Mouse (Mus musculus): ENCODE results near the gene Emilin2.

The Emilin2 gene

DNA sequence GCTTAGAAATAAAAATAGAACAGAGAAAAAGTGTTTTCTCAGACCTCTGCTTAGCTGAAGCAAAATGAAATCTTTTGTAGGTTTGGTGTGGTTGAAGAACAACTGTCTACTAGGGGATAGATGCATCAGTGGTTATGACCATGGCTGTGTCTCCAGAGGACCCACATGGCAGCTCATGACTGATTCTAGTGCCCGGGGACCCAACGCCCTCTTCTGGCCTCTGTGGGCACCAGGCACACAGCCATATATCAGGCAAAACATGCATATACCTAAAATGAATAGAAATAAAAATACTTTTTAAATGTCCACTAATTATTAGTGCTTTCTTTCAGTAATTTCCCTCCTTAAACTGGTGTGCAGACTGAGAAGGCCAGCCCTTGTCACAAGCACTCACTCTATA, 79.8 kb downstream of the Emilin2 start:
- no peak for DNase-seq (ENCODE audit: low spot score in 2 of 2)

DNA sequence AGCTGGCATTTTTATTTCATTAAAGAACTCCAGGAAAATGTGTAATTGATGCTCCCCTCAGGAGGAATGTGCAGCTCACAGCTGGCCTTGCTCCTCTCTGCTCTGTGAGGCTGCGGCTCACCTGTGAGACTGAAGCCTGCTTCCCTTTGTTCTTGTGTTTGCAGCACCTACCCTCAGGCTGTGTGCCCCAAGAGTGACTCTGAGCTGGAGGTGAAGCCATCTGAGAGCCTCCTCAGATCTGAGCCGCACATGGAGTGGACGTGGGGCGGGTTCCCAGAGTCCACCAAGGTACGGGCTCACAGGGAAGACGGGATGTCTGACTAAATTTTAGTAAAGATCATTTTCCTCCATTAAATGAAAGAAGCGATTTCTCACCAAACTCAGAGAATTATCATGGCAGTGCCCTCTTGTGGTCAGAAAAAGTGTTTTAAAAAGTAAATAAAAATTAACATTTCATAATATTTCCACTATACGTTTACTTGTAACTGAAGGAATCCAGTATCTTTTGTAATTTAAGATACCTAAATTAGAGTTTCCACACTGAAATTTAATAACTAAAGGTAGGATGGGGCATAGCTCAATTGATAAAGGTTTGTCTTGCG, 81.6 kb downstream of the Emilin2 start:
- DNase-seq (ENCODE audit: low spot score in 2 of 2) = no peak

DNA sequence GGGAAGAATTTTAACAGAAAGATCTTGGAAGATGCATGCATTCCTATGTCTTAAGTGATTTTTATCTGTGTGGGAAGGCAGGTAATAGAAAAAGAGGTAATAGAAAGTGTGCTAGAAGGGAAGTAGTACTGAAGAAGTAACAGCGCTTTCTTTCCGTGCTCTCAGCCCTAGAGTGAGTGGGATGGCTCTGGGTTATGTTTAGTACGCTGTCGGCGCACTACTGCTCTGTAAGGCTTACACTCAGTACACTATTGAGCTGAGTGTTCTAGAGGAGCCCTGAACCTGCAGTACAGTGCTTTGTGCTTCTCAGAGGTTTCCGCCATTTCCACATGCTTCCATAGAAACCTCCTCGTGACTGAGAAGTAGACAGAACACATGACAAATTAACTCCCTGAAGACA, 83.1 kb downstream of the Emilin2 start:
- no peak for DNase-seq (ENCODE audit: low spot score in 2 of 2)

DNA sequence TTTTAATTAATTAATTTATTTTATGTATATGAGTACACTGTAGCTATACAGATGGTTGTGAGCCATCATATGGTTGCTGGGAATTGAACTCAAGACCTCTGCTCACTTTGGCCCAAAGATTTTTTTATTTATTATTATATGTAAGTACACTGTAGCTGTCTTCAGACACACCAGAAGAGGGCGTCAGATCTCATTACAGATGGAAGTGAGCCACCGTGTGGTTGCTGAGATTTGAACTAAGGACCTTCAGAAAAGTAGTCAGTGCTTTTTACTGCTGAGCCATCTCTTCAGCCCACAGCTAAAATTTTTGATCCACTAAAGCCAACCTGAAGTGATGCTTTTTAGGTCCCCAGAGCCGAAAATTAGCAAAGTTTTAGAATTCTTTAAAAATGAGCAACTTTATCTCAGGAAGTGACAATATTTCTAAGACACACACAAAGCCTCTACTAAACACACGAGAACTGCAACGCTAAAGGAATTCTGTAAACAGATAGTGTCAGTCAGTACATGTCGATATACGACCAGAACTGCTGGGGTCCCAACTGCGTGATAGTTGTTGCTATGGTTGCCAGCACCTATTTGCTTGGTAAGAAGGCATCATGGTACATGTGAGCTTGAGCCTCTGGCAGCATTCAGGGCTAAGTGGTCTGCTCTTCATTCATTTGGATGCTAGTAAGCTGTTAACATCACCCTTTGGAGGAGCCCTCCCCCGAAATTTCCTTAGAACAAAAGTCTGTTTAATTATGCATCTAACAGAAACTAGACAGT, 84.5 kb downstream of the Emilin2 start:
- no peak for DNase-seq (ENCODE audit: low spot score in 2 of 2)

DNA sequence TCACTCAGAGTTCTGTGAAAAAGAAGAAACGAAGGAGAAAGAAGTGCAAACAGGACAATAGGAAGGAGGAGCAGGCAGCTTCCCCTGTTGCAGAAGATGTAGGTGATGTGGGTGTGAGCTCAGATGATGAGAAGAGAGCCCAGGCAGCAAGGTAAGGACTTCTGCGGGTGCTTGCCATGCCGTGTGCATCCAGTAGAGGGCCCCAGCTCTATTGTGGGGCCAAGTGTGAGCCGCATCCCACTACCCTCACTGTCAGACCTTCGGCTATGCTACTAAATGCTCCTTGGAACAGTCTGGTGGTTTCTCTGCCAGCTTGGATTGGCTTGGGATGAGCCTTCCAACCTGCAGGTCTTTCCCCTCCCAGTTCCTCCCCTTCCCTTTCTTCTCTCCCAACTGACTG, 86.7 kb downstream of the Emilin2 start:
- DNase-seq (ENCODE audit: low spot score in 2 of 2) = peak in 1 of 2 experiments; percentile 40

DNA sequence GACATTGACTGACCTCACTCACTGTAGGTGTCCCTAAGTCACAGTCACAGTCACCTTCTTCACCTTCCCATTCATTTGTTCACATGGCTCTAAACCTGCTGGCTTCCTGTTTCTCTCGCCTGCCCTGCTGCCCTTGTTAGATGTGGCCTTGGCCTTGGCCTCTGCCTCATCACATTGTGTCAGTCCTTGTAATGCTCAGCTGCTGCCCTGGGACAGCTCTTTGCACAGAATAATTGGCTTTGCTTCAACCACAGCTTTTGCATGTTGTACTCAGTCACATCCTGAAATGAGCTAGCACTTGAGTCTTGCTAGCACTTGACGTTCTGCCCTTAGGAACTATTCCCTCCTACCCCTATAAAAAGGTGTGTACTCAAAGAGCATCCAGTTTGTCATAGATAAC, 87.3 kb downstream of the Emilin2 start:
- DNase-seq (ENCODE audit: low spot score in 2 of 2) = no peak

DNA sequence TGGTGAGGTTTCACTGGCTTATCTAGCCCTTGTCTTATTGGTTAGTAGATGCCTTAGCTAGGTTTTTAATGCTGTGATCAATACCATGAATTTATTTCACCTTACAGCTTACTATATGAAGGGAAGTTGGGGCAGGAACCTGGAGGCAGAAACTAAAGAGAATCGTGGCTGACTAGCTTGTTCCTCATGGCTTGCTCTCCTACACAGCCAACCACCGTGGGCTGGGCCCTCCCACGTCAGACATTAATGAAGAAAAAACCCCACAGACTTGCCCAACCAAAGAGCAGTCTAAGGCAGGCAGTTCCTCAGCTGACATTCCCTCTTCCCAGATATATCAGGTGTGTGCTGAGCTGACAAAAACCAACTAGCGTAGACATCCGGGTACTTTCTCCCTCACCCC, 88.1 kb downstream of the Emilin2 start:
- DNase-seq (ENCODE audit: low spot score in 2 of 2) = no peak

DNA sequence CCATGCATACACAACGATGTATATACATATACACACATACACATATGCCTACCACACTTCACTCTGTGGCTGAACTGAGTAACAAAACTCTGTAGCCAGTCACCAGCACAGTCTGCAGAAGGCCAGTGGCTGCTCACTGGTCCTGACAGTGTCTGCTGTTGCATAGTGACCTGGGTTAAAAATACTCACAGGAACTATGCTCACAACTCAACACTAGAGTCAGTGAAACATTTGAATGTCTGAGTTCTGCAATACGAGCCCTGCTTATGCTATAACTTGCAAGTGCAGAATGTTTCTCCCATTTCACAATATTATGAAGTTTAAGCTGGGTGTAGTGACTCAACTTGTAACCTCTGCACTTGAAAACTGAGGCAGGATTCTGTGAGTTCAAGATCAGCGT, 90.4 kb downstream of the Emilin2 start:
- no peak for DNase-seq (ENCODE audit: low spot score in 2 of 2)

DNA sequence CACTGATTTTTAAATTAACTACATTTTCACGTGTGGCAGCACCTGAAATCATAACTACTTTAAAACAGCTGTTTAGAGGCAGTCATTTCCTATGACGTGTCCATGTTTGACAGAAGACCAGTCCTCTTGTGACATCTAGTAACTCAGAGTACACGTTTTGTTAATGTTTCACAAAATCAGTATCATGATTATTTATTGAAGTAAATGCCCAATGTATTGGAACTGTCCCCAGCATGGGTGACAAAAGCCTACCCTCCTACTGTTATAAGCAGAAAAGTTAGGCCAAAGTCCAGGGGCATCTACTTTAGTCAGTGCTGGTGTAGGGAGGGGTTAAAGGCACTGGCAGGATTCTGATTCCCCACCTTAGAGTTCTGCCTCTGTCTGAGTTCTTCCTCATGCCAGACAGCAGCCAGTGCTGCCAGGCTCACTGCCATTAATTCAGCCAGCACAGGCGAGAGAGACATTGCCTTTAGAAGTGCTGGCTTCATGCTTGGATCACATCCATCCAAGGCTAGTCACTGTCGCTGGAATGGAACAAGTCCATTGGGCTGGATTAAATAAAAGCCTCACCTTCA, 94.6 kb downstream of the Emilin2 start:
- no peak for DNase-seq (ENCODE audit: low spot score in 2 of 2)

DNA sequence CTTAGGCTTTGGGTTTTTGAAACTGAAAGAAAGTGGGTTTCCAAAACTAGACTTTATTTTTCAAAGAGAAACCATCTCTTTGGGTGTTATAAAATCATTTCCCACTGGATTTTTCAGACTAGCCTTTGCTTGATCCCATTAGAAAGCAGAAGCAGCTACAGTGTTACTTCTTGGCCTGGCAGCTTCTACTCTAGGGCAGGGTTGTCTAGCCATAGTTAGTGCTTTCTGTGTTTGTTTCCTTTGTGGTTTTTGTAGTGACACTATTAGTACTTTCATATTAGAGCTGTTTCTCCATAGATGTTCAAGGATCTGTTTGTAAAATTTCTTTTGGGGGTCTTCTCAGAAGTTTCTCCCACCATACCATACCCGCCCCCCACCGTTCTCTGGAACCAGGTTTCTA, 95.5 kb downstream of the Emilin2 start:
- no peak for DNase-seq (ENCODE audit: low spot score in 2 of 2)

DNA sequence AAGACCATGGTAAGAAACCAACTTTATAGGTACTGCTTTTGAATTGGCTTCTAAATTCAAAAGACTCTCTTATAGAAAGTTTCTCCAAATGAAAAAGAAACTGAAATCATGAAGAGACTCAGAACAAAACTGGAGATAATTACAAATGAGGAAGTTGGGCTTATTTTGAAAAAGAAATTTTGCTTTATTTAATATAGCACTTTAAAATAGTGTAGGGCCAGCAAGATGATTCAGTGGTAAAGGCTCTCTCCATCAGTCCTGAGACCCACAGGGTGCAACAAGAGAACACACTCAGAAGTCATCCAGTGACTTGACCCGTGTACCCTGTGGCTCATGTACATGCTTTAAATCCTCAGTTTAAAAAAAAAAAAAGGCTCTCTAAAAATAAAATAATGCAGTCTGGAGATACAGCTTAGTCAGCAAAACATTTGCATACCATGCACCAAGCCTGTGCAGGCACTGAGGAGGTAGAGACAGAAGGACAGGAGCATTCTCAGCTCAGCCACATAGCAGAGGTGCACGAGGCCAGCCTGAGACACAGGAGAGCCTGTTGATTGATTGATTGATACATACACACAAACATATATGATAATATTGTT, 96.4 kb downstream of the Emilin2 start:
- DNase-seq (ENCODE audit: low spot score in 2 of 2) = no peak

DNA sequence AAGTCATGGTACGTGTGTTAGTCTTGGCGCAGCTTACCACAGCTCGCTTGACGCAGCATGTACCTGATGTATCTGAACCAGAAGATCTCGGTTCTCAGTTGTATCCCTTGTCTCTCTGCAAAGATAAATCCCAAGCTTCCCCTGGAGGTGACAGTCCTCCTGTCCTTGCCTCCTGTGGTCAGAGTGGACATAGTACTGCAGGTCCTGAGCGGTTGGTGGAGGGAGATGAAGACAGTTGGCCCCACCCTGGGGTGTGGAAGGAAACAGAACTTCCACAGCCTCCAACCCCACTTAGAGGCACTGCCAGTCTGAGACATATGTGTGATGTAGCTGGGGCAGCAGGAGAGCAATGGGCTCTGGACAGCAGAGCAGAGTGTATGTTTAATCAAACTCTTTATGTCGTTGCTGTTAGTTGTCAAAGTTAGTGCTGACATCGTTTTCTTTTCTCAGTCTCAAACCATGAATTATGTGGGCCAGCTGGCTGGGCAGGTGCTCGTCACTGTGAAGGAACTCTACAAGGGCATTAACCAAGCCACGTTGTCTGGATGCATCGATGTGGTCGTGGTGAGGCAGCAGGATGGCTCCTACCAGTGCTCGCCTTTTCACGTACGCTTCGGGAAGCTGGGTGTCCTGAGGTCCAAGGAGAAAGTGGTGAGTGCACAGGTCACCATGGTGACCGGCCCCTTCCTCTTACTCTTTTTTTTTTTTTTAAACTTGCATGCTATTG, 97.1 kb downstream of the Emilin2 start:
- no peak for DNase-seq (ENCODE audit: low spot score in 2 of 2)

DNA sequence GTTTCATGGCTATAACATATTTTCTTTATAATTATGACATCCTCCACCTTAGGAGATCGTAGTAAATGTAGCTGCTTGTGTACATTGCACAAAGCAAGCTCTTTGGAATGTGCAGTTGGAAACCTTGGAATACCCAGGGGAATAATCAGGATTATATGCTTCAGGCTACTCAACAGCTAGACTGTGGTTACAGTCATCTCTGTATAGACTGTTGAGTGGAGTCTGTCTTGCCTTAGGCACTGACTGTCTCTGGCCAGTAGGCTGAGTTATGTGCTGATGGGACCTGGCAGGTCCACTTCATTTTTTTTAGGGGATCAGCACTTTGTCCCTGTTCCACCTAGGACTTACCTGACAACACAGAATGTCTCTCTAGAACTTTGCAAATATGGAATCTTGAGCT, 98.1 kb downstream of the Emilin2 start:
- DNase-seq (ENCODE audit: low spot score in 2 of 2) = no peak

DNA sequence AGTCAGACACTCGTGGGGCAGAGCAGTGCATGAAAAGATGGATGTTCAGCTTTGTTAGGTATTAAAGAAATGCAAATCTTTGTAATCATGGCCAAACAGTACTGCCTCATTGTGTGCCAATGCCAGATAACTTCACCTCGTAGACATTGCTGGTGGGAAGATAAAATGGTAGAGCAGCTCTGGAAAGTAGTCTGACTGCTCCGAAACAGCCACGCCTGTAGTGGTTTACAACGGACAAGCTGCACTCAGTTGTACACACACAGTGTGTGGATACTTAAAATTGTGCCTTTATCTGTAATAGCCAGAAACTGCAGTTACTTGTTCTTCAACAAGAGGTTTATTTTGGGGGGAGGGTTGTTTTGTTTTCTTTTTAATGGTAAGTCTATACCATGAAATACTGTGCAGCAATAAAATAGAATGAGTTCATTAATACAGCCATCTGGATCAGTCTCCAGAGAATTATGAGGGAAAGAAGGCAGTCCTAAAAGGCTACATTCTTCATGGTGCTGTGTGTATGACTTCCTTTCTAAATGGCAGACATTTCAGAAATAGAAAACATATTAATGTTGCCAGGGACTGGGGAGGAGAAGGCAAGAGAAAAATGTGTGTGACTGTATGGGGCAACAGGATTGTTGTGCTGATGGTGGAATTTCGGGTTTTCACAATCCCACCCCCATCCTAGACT, 99.7 kb downstream of the Emilin2 start:
- no peak for DNase-seq (ENCODE audit: low spot score in 2 of 2)

DNA sequence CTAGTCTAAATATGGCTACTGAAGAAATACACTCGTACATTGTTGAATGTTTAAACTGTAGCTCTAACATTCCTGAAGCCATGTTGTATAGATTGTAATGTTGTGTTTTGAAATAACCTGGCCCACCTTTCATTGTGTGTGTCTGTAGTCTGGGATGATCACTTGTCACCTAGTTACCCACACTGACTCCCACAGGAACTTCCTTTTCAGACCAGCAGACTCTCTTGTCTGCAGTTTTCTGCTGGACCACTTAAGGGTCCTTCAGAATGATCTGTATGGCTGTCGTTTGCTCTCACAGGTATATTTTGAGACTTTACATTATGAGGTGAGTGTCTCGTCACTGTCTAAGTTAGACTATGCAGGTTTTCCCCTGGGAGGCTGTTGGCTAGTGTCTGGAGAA, 101.8 kb downstream of the Emilin2 start:
- DNase-seq (ENCODE audit: low spot score in 2 of 2) = no peak

DNA sequence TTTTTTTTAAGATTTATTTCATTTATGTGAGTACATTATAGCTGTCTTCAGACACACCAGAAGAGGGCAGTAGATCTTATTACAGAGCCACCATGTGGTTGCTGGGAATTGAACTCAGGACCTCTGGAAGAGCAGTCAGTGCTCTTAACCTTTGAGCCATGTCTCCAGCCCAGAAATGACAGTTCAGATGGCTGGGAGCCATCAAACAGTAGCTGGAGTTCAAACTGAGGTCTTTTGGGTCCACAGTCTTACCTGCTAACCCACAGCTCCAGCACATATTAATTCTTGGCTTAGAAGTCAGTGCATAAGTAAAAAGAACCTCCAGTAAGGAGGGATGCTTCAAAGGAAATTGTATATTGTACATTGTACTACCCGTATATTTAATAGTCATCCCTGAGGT, 102.9 kb downstream of the Emilin2 start:
- no peak for DNase-seq (ENCODE audit: low spot score in 2 of 2)

DNA sequence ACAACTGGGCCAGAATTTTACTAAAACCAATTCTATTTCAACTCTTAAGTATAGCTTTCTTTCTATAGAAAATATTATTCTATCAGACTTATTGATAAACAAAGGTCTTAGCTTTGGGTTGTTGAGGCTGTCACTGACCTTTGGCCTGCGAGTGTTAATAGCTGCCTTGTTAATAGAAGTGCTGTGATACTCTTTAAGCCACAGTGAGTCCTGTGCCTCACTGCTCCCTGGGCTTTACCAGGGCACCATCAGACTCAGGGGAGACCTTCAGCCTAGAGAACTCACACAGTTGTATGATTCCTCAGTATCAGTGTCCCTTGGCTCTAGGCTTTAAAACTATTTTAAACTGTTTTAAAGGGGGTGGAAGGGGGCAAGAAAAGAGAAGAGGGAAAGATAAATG, 103.4 kb downstream of the Emilin2 start:
- no peak for DNase-seq (ENCODE audit: low spot score in 2 of 2)

DNA sequence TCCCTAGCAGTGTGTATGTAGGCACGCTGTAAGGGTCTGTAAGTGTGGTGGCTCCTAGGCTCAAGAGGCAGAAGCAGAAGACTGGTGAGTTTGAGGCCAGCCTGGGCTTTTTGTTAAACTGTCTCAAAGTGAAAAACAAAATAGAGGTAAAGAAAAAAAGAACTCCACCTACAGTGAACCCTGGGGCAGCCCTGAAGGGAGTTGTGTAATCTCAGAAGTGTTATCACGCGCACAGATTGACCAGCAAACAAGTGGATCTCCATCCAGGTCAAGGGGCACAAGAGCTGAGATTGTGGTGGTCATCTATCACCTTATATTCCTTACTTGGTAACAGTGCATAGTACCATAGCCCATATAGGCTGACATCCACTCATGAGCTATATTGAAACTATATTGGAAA, 104.5 kb downstream of the Emilin2 start:
- no peak for DNase-seq (ENCODE audit: low spot score in 2 of 2)

DNA sequence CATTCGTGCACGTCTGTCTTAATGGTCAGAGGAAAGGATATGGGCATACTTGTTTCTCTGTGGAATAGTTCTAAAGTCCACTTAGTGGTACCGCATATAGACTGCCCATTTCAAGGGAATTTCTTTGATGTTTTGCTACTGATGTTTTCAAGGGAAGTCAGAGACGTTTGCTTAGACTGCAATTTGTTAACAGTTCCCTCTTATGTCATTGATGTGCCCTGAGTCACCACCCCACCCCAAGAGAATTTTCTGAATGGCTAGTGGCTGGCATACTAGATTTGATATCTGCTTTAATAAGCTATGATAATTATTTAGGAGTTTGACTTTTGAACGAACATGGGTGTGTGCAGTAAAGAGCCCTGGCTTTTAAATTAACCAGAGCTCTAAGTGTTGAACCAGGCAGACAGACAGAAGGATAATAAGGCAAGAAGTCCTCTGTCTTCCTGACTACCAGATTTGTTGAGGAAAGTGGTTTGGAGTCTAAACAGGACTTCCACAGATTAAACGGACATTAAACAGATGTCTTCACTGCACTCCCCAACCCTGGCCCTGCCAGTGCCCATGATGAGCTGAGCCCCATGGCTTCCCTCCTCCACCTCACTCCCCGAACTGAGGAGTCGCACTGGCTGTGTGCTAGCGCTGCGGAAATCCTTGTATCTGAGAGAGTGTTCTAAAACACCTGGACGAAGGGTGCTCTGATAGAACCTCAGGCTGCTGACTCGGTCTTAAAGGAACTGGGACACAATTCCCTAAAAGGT, 105.5 kb downstream of the Emilin2 start:
- no peak for DNase-seq (ENCODE audit: low spot score in 2 of 2)

DNA sequence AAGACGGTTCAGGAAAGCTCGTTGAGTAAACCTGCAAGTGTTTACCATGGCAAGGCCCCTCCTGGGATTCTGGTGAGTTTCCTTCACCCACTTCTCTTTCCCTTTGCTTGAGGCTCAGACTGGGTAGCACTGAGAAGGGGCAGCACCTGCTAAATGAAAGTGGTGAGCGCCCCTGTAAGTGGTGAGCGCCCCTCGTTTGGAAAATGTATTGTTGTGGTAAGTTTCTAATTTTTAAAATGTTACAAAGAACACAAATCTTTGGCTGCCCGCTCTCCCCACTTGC, 107.0 kb downstream of the Emilin2 start:
- DNase-seq (ENCODE audit: low spot score in 2 of 2) = no peak
